Mouse (Mus musculus) megakaryocyte-erythroid progenitor cell, adult 5-6 weeks (primary cell): ENCODE measurements around the gene Zbtb12. TPM values are rescaled to one million over a fixed set of nuclear protein-coding genes. Genes with fewer than 3 reads are reported as not detected.

ENCODE experiments used
- ATAC-seq: replicated peaks from 2 replicates; pipeline ENCODE4 v1.8.0; 2016; ENCODE audit warnings: mild to moderate bottlenecking, inconsistent platforms; ENCODE audit not compliant: severe bottlenecking, poor library complexity, low FRiP score, low TSS enrichment
- total RNA-seq, 2 experiments: library from RNA; stranded (forward) in 1 of 2; stranded (reverse) in 1 of 2; fragments of 200-1000, 215-1000 nt in 1 of 2; fragments of >200 nt in 1 of 2; fragmentation: Nextera tagmentation in 1 of 2; gene quantifications; 2 replicates each; pipeline ENCODE4 v1.2.3; 2014 to 2017

Zbtb12 gene
- total RNA-seq, 2 experiments from 2014 or later: 4.7 to 9.4 TPM

DNA sequence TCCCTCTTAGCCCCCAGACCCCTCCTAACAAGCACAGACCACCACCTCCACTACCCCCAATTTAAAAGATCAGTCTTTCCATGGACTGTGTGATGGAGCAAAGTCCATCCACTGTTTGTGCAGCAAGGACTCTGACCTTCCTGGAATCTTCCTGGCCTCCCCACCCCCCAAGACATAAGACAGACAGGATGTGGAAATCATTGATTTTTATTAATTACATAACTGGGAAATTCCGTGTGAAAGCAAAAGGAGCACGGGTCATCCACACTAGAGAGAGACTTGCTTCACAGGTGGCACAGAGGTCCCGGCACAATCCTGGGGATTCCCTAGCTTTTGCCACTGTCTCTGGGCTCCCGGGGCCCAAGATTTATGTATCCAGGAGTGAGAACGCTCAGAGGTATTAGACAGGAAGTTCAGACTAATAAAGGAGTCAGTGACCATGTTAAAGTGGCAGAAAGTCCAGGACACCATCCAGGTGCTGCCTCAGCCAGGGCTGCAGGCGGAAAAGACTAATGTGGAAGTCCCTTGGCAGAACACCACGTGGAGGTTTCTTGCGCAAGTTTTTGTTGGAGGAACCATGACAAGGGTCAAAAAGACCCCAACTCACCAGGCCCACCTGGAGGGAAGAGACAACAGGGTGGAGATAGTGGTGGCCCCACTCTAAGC, 16.7 kb upstream of the Zbtb12 start, which contains the start of gene Cfb:
Gene Cfb, minus strand, starts transcription at position 103 of the 666 bp plus-strand sequence.
- no peak for ATAC-seq

DNA sequence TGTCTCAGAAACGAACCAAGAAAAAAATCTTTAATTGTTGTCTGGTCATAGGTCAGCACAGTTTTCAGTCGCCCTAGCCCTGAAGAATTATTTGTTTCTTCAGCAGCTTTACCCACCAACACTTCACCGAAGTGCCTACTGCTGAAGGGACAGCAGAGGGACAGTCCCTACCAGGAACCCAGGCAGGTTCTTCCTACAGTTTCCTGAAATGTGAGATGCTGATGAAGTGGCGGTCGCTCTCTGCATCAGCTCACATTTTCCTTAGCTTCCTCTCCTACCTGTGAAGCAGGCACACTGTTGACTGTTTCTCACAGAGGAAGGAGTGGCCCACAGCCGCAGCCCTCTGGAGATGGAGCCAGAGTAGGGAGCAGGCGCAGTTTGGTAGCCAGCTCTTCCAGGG, 13.3 kb upstream of the Zbtb12 start:
- no peak for ATAC-seq

GRCm38 (mm10) chr17:34874321-34874720, 5.0 kb upstream of the Zbtb12 start:
- ATAC-seq: no peak

DNA sequence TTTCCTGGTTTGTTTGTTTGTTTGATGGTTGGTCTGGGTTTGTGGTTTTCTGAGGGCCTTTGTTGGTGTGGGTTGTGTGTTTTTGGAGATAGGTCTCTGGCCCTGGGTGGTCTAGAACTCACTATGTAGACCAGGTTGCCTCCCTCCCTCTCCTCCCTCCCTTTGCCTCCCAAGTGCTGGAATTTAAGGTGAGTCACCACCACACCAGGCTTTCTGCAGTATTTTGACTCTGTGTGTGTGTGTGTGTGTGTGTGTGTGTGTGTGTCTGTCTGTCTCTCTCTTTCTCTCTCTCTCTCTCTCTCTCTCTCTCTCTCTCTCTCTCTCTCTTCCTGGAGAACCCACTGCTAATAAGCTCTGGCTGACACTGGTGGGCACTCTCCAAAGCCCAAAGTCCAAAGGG, 1.9 kb downstream of the Zbtb12 start:
- ATAC-seq: no peak

DNA sequence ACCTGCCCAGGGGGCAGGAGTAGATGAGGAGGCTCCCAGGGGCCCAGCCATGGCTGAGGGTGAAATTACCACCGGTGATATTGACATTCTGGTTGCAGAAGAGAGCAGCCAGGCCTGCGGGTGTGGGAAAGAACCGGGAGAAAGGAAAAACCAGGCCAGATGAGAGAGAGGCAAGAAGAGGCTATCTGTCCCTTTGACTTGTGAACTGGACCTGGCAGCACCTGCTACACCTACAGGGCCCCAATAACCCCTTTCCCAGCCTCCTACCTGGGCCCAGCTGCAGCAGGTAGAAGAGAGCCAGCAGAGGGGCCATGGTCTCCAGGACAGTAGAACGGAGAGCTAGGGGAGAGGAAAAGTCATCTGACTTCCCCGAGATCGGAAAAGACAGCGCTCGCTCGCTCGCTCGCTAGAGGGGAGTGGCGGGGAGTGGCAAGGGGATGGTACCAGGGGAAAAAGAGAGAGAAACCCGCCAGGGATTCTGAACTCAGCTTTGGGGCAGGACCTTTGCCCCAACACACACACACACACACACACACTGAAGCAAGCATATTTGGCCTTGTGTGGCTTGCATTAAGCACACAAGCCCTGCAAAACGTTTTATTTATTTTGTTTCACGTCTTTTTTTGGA, 2.5 kb downstream of the Zbtb12 start, which contains the start of gene Gm20547:
Gene Gm20547, minus strand, starts transcription at position 360 of the 628 bp plus-strand sequence.
- ATAC-seq: no peak

- ATAC-seq: no peak
Observed at GRCm38 (mm10) chr17:34883332-34883731, 4.0 kb downstream of the Zbtb12 start.

DNA sequence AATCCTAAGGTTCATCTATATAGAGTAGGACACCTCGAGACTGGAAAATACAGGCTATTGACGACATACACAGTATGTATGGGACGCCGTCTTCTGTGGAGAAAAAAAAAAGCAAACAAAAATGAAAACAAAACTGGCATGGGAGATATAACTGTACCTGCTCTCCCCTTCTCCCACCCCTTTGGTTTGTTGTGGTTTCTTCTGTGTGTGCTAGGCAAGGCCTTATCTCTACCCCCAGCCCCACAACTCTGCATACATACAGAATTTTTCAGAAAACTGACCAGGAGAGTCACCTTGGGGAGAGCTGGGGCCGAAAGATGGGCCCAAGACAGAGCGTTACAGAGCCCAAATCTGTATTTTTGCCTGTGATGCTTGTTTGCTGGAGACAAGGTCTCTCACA, 5.4 kb downstream of the Zbtb12 start:
- ATAC-seq: 0 out of 2 replicates have a peak, but pooled peaks have one; percentile 23

DNA sequence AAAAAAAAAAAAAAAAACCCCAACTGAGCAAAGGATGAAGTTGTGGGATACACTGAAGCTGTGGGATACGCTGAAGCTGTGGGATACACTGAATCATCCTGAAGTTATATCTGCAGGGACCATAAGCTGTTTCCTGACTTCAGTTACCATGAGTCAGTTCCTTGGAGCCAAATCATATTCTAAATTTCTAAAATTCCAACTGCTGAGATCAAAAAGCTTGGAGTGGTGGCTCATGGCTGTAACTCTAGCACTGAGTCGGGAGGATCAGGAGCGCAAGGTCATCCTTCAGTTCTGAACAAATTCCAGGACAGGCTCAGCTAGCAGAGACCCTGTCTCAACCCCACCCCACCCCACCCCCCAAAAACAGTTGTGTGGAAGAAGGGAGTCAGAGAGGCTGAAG, 6.3 kb downstream of the Zbtb12 start:
- no peak for ATAC-seq

DNA sequence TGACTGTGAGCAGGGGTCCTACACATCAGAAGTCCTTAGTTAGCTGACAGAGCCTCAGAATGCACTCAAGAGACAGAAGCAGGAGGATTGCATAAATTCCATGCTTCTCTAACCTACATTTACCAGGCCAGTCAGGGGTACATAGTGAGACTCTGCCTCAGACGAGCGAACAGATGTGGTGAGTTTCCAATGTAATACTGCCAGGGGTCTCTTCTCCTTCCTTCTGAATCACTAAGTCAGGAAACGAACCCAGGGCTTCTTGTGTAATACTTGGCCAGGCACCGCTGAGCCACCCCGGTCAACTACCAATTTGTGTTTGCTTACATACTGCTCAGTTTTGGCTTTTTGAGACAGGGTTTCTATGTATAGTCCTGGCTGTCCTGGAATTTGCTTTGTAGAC, 8.7 kb downstream of the Zbtb12 start:
- no peak for ATAC-seq

- ATAC-seq: no peak
Observed at GRCm38 (mm10) chr17:34890074-34890743, 10.9 kb downstream of the Zbtb12 start.

- no peak for ATAC-seq
Observed at GRCm38 (mm10) chr17:34891377-34891776, 12.1 kb downstream of the Zbtb12 start.

GRCm38 (mm10) chr17:34893072-34893824, 14.0 kb downstream of the Zbtb12 start:
- no peak for ATAC-seq

DNA sequence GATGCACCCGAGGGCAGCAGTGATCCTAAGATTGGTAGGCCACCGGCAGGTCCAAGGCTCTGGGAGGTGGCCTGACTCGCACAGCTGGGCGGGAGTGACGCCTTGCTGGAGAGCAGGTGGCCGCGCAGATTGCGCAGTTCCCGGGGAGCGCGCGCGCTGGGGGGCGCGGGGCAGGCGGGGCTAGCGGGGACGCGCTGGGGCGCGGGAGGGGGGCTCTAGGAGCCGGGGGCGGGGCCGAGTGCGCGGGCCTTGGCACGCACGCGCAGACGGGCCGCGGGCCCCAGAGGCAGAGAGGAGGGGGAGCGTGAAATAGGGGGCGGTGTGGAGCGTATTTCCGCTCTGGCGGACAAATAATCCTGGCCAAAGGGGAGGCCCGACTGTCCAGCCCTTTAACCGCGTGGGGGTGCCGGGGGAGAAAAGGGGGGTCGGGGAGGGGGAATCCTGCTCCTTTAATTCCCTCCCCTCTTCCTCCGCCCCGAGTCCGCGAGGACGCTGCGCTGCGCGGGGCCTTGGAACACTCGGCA, 14.9 kb downstream of the Zbtb12 start:
- ATAC-seq: peak; percentile 70

DNA sequence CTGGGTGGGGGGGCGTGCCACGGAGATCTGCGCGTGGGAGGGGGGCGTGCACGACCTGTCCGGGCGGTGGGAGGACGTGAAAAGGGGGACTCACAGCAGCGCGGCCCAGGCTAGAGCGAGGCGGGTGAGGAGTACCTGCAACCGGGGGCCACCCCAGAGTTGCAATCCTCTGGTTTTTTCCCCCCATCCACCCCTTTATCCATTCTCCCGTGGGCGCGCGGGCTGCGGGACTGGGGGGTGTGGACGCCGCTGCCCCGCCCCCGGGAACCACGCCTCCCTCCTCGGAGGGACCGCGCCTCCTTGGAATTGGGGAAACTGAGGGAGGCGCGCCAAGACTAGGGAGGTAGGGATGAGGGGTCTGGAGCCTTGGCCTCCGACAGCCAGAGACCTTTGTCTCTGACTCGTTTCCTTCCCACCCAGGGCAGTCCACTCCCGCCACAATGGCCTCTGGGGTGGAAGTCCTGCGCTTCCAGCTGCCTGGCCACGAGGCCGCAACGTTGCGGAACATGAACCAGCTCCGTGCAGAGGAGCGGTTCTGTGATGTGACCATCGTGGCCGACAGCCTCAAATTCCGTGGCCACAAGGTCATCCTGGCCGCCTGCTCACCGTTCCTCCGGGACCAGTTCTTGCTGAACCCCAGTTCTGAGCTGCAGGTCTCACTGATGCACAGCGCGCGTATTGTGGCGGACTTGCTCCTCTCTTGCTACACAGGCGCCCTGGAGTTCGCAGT, 15.7 kb downstream of the Zbtb12 start:
- no peak for ATAC-seq

DNA sequence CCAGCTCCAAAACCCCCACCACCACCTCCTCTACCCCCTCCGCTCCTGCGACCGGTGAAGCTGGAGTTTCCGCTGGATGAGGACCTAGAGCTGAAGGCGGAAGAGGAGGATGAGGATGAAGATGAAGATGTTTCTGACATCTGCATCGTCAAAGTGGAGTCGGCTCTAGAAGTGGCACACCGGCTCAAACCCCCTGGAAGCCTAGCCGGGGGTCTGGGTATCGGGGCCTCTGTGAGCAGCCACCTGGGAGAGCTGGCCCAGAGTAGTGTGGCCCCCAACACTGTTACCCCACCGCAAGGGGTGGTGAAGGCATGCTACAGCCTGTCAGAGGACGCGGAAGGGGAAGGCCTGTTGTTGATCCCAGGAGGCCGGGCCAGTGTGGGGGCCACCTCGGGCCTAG, 16.4 kb downstream of the Zbtb12 start:
- ATAC-seq: no peak

GRCm38 (mm10) chr17:34896366-34896765, 17.1 kb downstream of the Zbtb12 start:
- no peak for ATAC-seq

GRCm38 (mm10) chr17:34897373-34898159, 18.3 kb downstream of the Zbtb12 start:
- peak; percentile 69 for ATAC-seq

- peak; percentile 42 for ATAC-seq
Observed at GRCm38 (mm10) chr17:34898160-34898586, 18.9 kb downstream of the Zbtb12 start, which contains the start of the genes C2 and Ehmt2. Gene C2 (minus strand): TSS chr17:34898265. Gene Ehmt2 (plus strand): TSS chr17:34898469.
